8 mouse cellular contexts compared by ENCODE assay signal in genomic region chr6:134640485-134641475, GRCm38 (mm10). TPM values are rescaled to one million over a fixed set of nuclear protein-coding genes. Genes with fewer than 3 reads are reported as not detected.
A peak's percentile ranks its signal among the peaks of the same experiment; 100 is the strongest.
DNase-seq lines count a peak whose midpoint lies in the region; ATAC-seq lines count a peak whose summit lies in the region.

No protein-coding gene starts in this region.

- H3K27me3 ChIP-seq in hindbrain, embryonic 12.5 days = no peaks in the 10 kb centered on the region

- DNase-seq in Muller cell, postnatal 12 days (ENCODE audit: inconsistent ontology term) = peak; percentile 95
- DNase-seq in cerebellum, adult 9-11 months = peak; percentile 93
- peak; percentile 86 to 94 for DNase-seq in frontal cortex, adult 2 months (ENCODE audit: extremely low spot score in 1 of 2, low spot score in 1 of 2)
- peak; percentile 89 to 96 for DNase-seq in layer of hippocampus, postnatal 14 days (ENCODE audit: low spot score in 2 of 2)
- peak; percentile 94 for DNase-seq in lung, postnatal 14 days
- peak; percentile 86 for DNase-seq in retina, adult 2 months (ENCODE audit: low read depth, low spot score)
- DNase-seq in thymus, postnatal 36 days = peak; percentile 92 to 94

- 1% methylated on average over 65 of the region's 65 CpGs for WGBS in hindbrain, embryonic 12.5 days

- peak; percentile 99 for ATAC-seq in hindbrain, embryonic 12.5 days (ENCODE audit: low FRiP score)

- H3K27ac ChIP-seq in hindbrain, embryonic 12.5 days = peak overlapping the region; percentile 88

- H3K4me3 ChIP-seq in hindbrain, embryonic 12.5 days = peak overlapping the region; percentile 89

- peaks cover 8% of the 10 kb centered on the region for H3K36me3 ChIP-seq in hindbrain, embryonic 12.5 days

- H3K9ac ChIP-seq in hindbrain, embryonic 12.5 days = peak overlapping the region; percentile 92

- H3K4me2 ChIP-seq in hindbrain, embryonic 12.5 days (replicated peaks) = peak overlapping the region; percentile 69

- H3K4me1 ChIP-seq in hindbrain, embryonic 12.5 days = peaks cover 6% of the 10 kb centered on the region; the same call in 1 of the 2 replicates

- H3K9me3 ChIP-seq in hindbrain, embryonic 12.5 days (replicated peaks) = no peaks in the 10 kb centered on the region

RNA-seq across cellular contexts. Expression of gene Borcs5, which starts 1.5 kb away (rescaled TPM):
- 39.4 and 39.6 TPM in 2 replicates for polyA plus RNA-seq in frontal cortex, adult 2 months (2012; rRNA removed)
- polyA plus RNA-seq in hindbrain, embryonic 12.5 days (2016; fragmentation: Nextera tagmentation; extraction: Ambion mirVana) = 37.8 and 38.5 TPM in 2 replicates
- total RNA-seq in layer of hippocampus, postnatal 14 days (2021) = 10 to 100 TPM; 31.9 to 32.9 TPM

RNA-seq across cellular contexts. Expression of gene Mansc1, which starts 8.5 kb away (rescaled TPM):
- polyA plus RNA-seq in frontal cortex, adult 2 months (2012; rRNA removed) = 7.6 and 9.2 TPM in 2 replicates
- 1.3 and 1.6 TPM in 2 replicates for polyA plus RNA-seq in hindbrain, embryonic 12.5 days (2016; fragmentation: Nextera tagmentation; extraction: Ambion mirVana)
- total RNA-seq in layer of hippocampus, postnatal 14 days (2021) = 1 to 10 TPM; 5.5 to 5.8 TPM

Comparison
In these comparisons a context has a peak if more than half of its experiments do, and no peak if none do; other contexts are left out.
1. Peak in every context shown above with its lines: DNase-seq, ATAC-seq, H3K4me3 ChIP-seq and H3K27ac ChIP-seq.